Comparison of ENCODE assay signal across 10 mouse cellular contexts in the genomic region with DNA sequence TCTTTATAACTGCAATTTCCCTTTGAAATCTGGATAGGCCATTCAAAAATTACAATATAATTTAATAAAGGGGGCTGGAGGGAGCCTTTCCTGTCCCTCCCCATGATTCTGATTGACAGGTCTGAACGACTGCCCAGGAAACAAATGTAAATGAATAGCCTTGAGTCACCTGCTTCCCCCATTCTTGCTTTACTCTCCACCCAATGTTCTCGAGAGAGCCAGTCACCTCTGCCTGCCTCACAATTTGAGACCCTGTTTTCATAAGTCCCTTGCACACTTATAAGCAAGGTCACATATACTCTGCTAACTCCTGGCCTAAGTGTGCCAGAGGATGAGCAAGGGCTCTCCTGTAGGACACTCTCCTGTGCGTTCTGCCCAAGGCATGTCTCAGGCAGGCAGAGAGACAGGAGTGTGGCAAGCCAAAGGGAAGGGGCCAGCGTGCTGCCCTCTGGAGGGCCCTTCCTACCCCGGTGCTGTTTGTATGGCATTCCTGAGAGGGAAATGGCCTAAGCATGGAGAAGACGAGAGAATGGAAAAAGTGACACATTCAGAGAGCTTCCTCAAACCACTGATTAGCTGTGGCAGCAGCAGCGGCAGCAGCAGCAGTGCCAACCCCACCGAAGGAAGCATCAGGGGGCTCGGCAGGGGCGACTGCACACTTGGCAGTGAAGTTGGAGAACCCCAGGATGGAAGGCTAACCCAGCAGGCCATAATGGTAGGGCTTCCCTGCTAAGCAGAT. TPM values are rescaled to one million over a fixed set of nuclear protein-coding genes. Genes with fewer than 3 reads are reported as not detected.
DNase-seq lines count a peak whose midpoint lies in the region; ATAC-seq and TF ChIP-seq lines count a peak whose summit lies in the region.
"Had no signal": no experiment of that assay in that cellular context is flagged by ENCODE, and none has a peak within 500 bp of the region (broad histone marks: within the 10 kb centered on the region; RNA-seq: fewer than 3 reads in every experiment).

No protein-coding gene starts in this region.

- H3K27me3 ChIP-seq in kidney, embryonic 16.5 days (ENCODE audit: insufficient read depth, low read length): no peaks in the 10 kb centered on the region
- H3K27me3 ChIP-seq in kidney, adult 2 months (replicated peaks; ENCODE audit: control insufficient read depth, insufficient read depth, low read length): no peaks in the 10 kb centered on the region
- H3K27me3 ChIP-seq in embryonic facial prominence, embryonic 13.5 days: no peaks in the 10 kb centered on the region
- no peaks in the 10 kb centered on the region for H3K27me3 ChIP-seq in hindbrain, embryonic 16.5 days (replicated peaks; ENCODE audit: control insufficient read depth, insufficient read depth, low read length)
- H3K27me3 ChIP-seq in midbrain, embryonic 15.5 days (replicated peaks): no peaks in the 10 kb centered on the region
- H3K27me3 ChIP-seq: Patski had no signal

- 16% methylated on average over 10 of the region's 10 CpGs for WGBS in kidney, embryonic 16.5 days
- 30% methylated on average over 10 of the region's 10 CpGs for WGBS in kidney, adult 2 months
- WGBS in embryonic facial prominence, embryonic 13.5 days: 15% methylated on average over 10 of the region's 10 CpGs
- 29% methylated on average over 10 of the region's 10 CpGs for WGBS in hindbrain, embryonic 16.5 days
- 36% methylated on average over 10 of the region's 10 CpGs for WGBS in midbrain, embryonic 15.5 days

- peak overlapping the region; percentile 16 for H3K4me3 ChIP-seq in kidney, embryonic 16.5 days (ENCODE audit: low read length)
- no peak overlapping the region for H3K4me3 ChIP-seq in kidney, adult 2 months (ENCODE audit: insufficient read depth, low read depth, low read length)
- H3K4me3 ChIP-seq in embryonic facial prominence, embryonic 13.5 days: peak overlapping the region; percentile 29
- no peak overlapping the region for H3K4me3 ChIP-seq in hindbrain, embryonic 16.5 days (ENCODE audit: low read length)
- H3K4me3 ChIP-seq in midbrain, embryonic 15.5 days: no peak overlapping the region

- H3K36me3 ChIP-seq in kidney, embryonic 16.5 days (ENCODE audit: insufficient read depth, low read length): no peaks in the 10 kb centered on the region
- no peaks in the 10 kb centered on the region for H3K36me3 ChIP-seq in kidney, adult 2 months (ENCODE audit: control insufficient read depth, insufficient read depth, low read length)
- H3K36me3 ChIP-seq in embryonic facial prominence, embryonic 13.5 days: no peaks in the 10 kb centered on the region
- H3K36me3 ChIP-seq in hindbrain, embryonic 16.5 days (ENCODE audit: control insufficient read depth, insufficient read depth, low read length): no peaks in the 10 kb centered on the region
- no peaks in the 10 kb centered on the region for H3K36me3 ChIP-seq in midbrain, embryonic 15.5 days (replicated peaks)

- peaks cover 89% of the 10 kb centered on the region for H3K4me1 ChIP-seq in kidney, embryonic 16.5 days (ENCODE audit: insufficient read depth, low read length)
- H3K4me1 ChIP-seq in kidney, adult 2 months (ENCODE audit: control insufficient read depth, insufficient read depth, low read length): no peaks in the 10 kb centered on the region
- peaks cover 90% of the 10 kb centered on the region for H3K4me1 ChIP-seq in embryonic facial prominence, embryonic 13.5 days
- H3K4me1 ChIP-seq in hindbrain, embryonic 16.5 days (ENCODE audit: control insufficient read depth, insufficient read depth, low read depth, low read length): peaks cover 37% of the 10 kb centered on the region
- H3K4me1 ChIP-seq in midbrain, embryonic 15.5 days: peaks cover 64% of the 10 kb centered on the region

- peak overlapping the region; percentile 47 for H3K4me2 ChIP-seq in kidney, embryonic 16.5 days (replicated peaks; ENCODE audit: low read depth, low read length)
- peak overlapping the region; percentile 80 for H3K4me2 ChIP-seq in embryonic facial prominence, embryonic 13.5 days
- H3K4me2 ChIP-seq in hindbrain, embryonic 16.5 days (ENCODE audit: low read length): no peak overlapping the region; the same call in 1 of the 2 replicates
- H3K4me2 ChIP-seq in midbrain, embryonic 15.5 days: no peak overlapping the region

- DNase-seq in kidney, adult 2 months: no peak
- no peak for DNase-seq in urinary bladder, postnatal 25 days (ENCODE audit: low spot score)
- DNase-seq in natural killer cell, adult 2 months (ENCODE audit: low spot score in 2 of 2): no peak
- DNase-seq in cerebellum, adult 18-20 months: no peak
- DNase-seq: gastrocnemius, postnatal 36 days had no signal

- no peak for TF ChIP-seq POLR2A in kidney, adult 2 months (IDR thresholded peaks at IDR 0.05; ENCODE audit: low read depth, low read length)

- no peak for ATAC-seq in kidney, embryonic 16.5 days (ENCODE audit: low FRiP score, low TSS enrichment)
- ATAC-seq in embryonic facial prominence, embryonic 13.5 days (ENCODE audit: insufficient number of reproducible peaks, insufficient read depth, low FRiP score, low TSS enrichment, low read depth): no peak
- no peak for ATAC-seq in hindbrain, embryonic 16.5 days
- ATAC-seq in midbrain, embryonic 15.5 days (replicated peaks): no peak
- ATAC-seq: Patski had no signal

- H3K9ac ChIP-seq in kidney, embryonic 16.5 days (replicated peaks; ENCODE audit: low read length): peak overlapping the region; percentile 55
- peak overlapping the region; percentile 65 for H3K9ac ChIP-seq in embryonic facial prominence, embryonic 13.5 days
- H3K9ac ChIP-seq in hindbrain, embryonic 16.5 days (ENCODE audit: low read depth, low read length): peak overlapping the region; percentile 11; the same call in 1 of the 2 replicates
- H3K9ac ChIP-seq in midbrain, embryonic 15.5 days: peak overlapping the region; percentile 20; the same call in 1 of the 2 replicates

- no peak for TF ChIP-seq CTCF in kidney, adult 2 months (conservative IDR thresholded peaks at IDR 0.05; ENCODE audit: insufficient read depth, insufficient read length, low read depth, low read length)

- H3K9me3 ChIP-seq in kidney, embryonic 16.5 days (ENCODE audit: low read length): no peaks in the 10 kb centered on the region
- no peaks in the 10 kb centered on the region for H3K9me3 ChIP-seq in embryonic facial prominence, embryonic 13.5 days
- H3K9me3 ChIP-seq in hindbrain, embryonic 16.5 days (ENCODE audit: control insufficient read depth, low read length): no peaks in the 10 kb centered on the region
- no peaks in the 10 kb centered on the region for H3K9me3 ChIP-seq in midbrain, embryonic 15.5 days

- H3K27ac ChIP-seq in kidney, embryonic 16.5 days (ENCODE audit: low read length): peak overlapping the region; percentile 56
- H3K27ac ChIP-seq in kidney, adult 2 months (ENCODE audit: insufficient read depth, low read depth, low read length): no peak overlapping the region
- peak overlapping the region; percentile 99 for H3K27ac ChIP-seq in embryonic facial prominence, embryonic 13.5 days
- H3K27ac ChIP-seq in hindbrain, embryonic 16.5 days (ENCODE audit: low read depth, low read length): no peak overlapping the region
- H3K27ac ChIP-seq in midbrain, embryonic 15.5 days: 0 out of 2 replicates have a peak overlapping the region, but pooled peaks have one; percentile 27

RNA-seq across cellular contexts. Expression of a gene that starts 5.3 kb away (rescaled TPM):
- 153 and 157 TPM in 2 replicates for polyA plus RNA-seq in kidney, embryonic 16.5 days (2015; fragmentation: Nextera tagmentation; extraction: Ambion mirVana)
- polyA plus RNA-seq in kidney, adult 2 months (2012; rRNA removed): 8.1 and 9.4 TPM in 2 replicates
- polyA plus RNA-seq in embryonic facial prominence, embryonic 13.5 days (2015; fragmentation: Nextera tagmentation; extraction: Ambion mirVana): 148 and 149 TPM in 2 replicates
- polyA plus RNA-seq in hindbrain, embryonic 16.5 days (2015; fragmentation: Nextera tagmentation; extraction: Ambion mirVana): 25.9 and 36.1 TPM in 2 replicates
- polyA plus RNA-seq in midbrain, embryonic 15.5 days (2015; fragmentation: Nextera tagmentation; extraction: Ambion mirVana): 33.6 and 34.8 TPM in 2 replicates

RNA-seq across cellular contexts. Expression of a gene that starts 21.8 kb away (rescaled TPM):
- 49.7 and 58.0 TPM in 2 replicates for polyA plus RNA-seq in kidney, embryonic 16.5 days (2015; fragmentation: Nextera tagmentation; extraction: Ambion mirVana)
- polyA plus RNA-seq in kidney, adult 2 months (2012; rRNA removed): 60.7 and 62.8 TPM in 2 replicates
- 21.8 and 26.3 TPM in 2 replicates for polyA plus RNA-seq in embryonic facial prominence, embryonic 13.5 days (2015; fragmentation: Nextera tagmentation; extraction: Ambion mirVana)
- 32.3 and 34.1 TPM in 2 replicates for polyA plus RNA-seq in hindbrain, embryonic 16.5 days (2015; fragmentation: Nextera tagmentation; extraction: Ambion mirVana)
- polyA plus RNA-seq in midbrain, embryonic 15.5 days (2015; fragmentation: Nextera tagmentation; extraction: Ambion mirVana): 42.5 and 44.5 TPM in 2 replicates

RNA-seq across cellular contexts. Expression of a gene that starts 22.0 kb away (rescaled TPM):
- 118 and 123 TPM in 2 replicates for polyA plus RNA-seq in kidney, embryonic 16.5 days (2015; fragmentation: Nextera tagmentation; extraction: Ambion mirVana)
- 116 and 134 TPM in 2 replicates for polyA plus RNA-seq in kidney, adult 2 months (2012; rRNA removed)
- 92.7 and 95.4 TPM in 2 replicates for polyA plus RNA-seq in embryonic facial prominence, embryonic 13.5 days (2015; fragmentation: Nextera tagmentation; extraction: Ambion mirVana)
- 64.5 and 73.7 TPM in 2 replicates for polyA plus RNA-seq in hindbrain, embryonic 16.5 days (2015; fragmentation: Nextera tagmentation; extraction: Ambion mirVana)
- 60.6 and 74.5 TPM in 2 replicates for polyA plus RNA-seq in midbrain, embryonic 15.5 days (2015; fragmentation: Nextera tagmentation; extraction: Ambion mirVana)

RNA-seq across cellular contexts. Expression of a gene that starts 26.1 kb away (rescaled TPM):
- polyA plus RNA-seq in kidney, embryonic 16.5 days (2015; fragmentation: Nextera tagmentation; extraction: Ambion mirVana): 62.2 and 68.2 TPM in 2 replicates
- polyA plus RNA-seq in kidney, adult 2 months (2012; rRNA removed): 30.2 and 34.0 TPM in 2 replicates
- polyA plus RNA-seq in embryonic facial prominence, embryonic 13.5 days (2015; fragmentation: Nextera tagmentation; extraction: Ambion mirVana): 57.4 and 64.1 TPM in 2 replicates
- 39.9 and 45.4 TPM in 2 replicates for polyA plus RNA-seq in hindbrain, embryonic 16.5 days (2015; fragmentation: Nextera tagmentation; extraction: Ambion mirVana)
- 44.7 and 46.3 TPM in 2 replicates for polyA plus RNA-seq in midbrain, embryonic 15.5 days (2015; fragmentation: Nextera tagmentation; extraction: Ambion mirVana)

RNA-seq across cellular contexts. Expression of a gene that starts 50.2 kb away (rescaled TPM):
- polyA plus RNA-seq in kidney, embryonic 16.5 days (2015; fragmentation: Nextera tagmentation; extraction: Ambion mirVana): 69.2 and 69.6 TPM in 2 replicates
- 37.1 and 41.1 TPM in 2 replicates for polyA plus RNA-seq in kidney, adult 2 months (2012; rRNA removed)
- polyA plus RNA-seq in embryonic facial prominence, embryonic 13.5 days (2015; fragmentation: Nextera tagmentation; extraction: Ambion mirVana): 72.3 and 75.6 TPM in 2 replicates
- 51.4 and 54.8 TPM in 2 replicates for polyA plus RNA-seq in hindbrain, embryonic 16.5 days (2015; fragmentation: Nextera tagmentation; extraction: Ambion mirVana)
- 49.9 and 50.8 TPM in 2 replicates for polyA plus RNA-seq in midbrain, embryonic 15.5 days (2015; fragmentation: Nextera tagmentation; extraction: Ambion mirVana)

Comparison
In these comparisons a context has a peak if more than half of its experiments do, and no peak if none do; other contexts are left out.
1. H3K27ac ChIP-seq: peak in kidney, embryonic 16.5 days (single experiment), embryonic facial prominence, embryonic 13.5 days (single experiment) and midbrain, embryonic 15.5 days (single experiment); none in kidney, adult 2 months (single experiment) and hindbrain, embryonic 16.5 days (single experiment).
2. H3K4me3 ChIP-seq: peak in kidney, embryonic 16.5 days (single experiment) and embryonic facial prominence, embryonic 13.5 days (single experiment); none in kidney, adult 2 months (single experiment), hindbrain, embryonic 16.5 days (single experiment) and midbrain, embryonic 15.5 days (single experiment).
3. H3K4me2 ChIP-seq: peak in kidney, embryonic 16.5 days (single experiment) and embryonic facial prominence, embryonic 13.5 days (single experiment); none in hindbrain, embryonic 16.5 days (single experiment) and midbrain, embryonic 15.5 days (single experiment).
4. H3K9ac ChIP-seq: peak in every context shown above with its lines; median percentile 65 in embryonic facial prominence, embryonic 13.5 days; 55 in kidney, embryonic 16.5 days; 20 in midbrain, embryonic 15.5 days; 11 in hindbrain, embryonic 16.5 days.